Mouse (Mus musculus) retina, embryonic 14.5 days (tissue): ENCODE measurements around the gene Ms4a3.

Source experiments
- DNase-seq: peaks from one replicate; pipeline ENCODE4 v3.0.0-alpha.2; 2015; ENCODE audit warnings: low spot score

Gene Ms4a3

GRCm38 (mm10) chr19:11640732-11641131 lies at the start of gene Ms4a3:
Gene Ms4a3, minus strand, starts transcription at chr19:11640851.
- no peak for DNase-seq

GRCm38 (mm10) chr19:11661562-11661961 lies 20.9 kb upstream of the Ms4a3 start:
- DNase-seq: no peak

- no peak for DNase-seq
These were observed 19.8 kb upstream of the Ms4a3 start, which contains the start of gene Oosp2 for GRCm38 (mm10) chr19:11660459-11660858. Gene Oosp2, minus strand, starts transcription at chr19:11660559.

GRCm38 (mm10) chr19:11659142-11659541 lies 18.5 kb upstream of the Ms4a3 start:
- DNase-seq: no peak

GRCm38 (mm10) chr19:11649564-11649963 lies 8.9 kb upstream of the Ms4a3 start:
- DNase-seq: no peak

- DNase-seq: no peak
These were observed 5.5 kb upstream of the Ms4a3 start for GRCm38 (mm10) chr19:11646166-11646565.

- no peak for DNase-seq
These were observed 1.6 kb downstream of the Ms4a3 start for GRCm38 (mm10) chr19:11639038-11639437.

- DNase-seq: no peak
These were observed 5.1 kb downstream of the Ms4a3 start for GRCm38 (mm10) chr19:11635572-11635971.

- DNase-seq: no peak
These were observed 6.3 kb downstream of the Ms4a3 start for GRCm38 (mm10) chr19:11634330-11634729.

- no peak for DNase-seq
These were observed 6.9 kb downstream of the Ms4a3 start for GRCm38 (mm10) chr19:11633732-11634131.

- DNase-seq: no peak
These were observed 15.4 kb downstream of the Ms4a3 start for GRCm38 (mm10) chr19:11625231-11625630.

GRCm38 (mm10) chr19:11624800-11625199 lies 15.9 kb downstream of the Ms4a3 start:
- DNase-seq: no peak

GRCm38 (mm10) chr19:11623551-11623950 lies 17.1 kb downstream of the Ms4a3 start, which contains the start of gene Ms4a2:
Gene Ms4a2, minus strand, starts transcription at chr19:11623719.
- DNase-seq: no peak

- no peak for DNase-seq
These were observed 22.7 kb downstream of the Ms4a3 start for GRCm38 (mm10) chr19:11617983-11618382.

GRCm38 (mm10) chr19:11614805-11615204 lies 25.8 kb downstream of the Ms4a3 start:
- no peak for DNase-seq

- no peak for DNase-seq
These were observed 26.7 kb downstream of the Ms4a3 start for GRCm38 (mm10) chr19:11613776-11614443.

GRCm38 (mm10) chr19:11613084-11613483 lies 27.6 kb downstream of the Ms4a3 start:
- no peak for DNase-seq

- no peak for DNase-seq
These were observed 28.4 kb downstream of the Ms4a3 start for GRCm38 (mm10) chr19:11612293-11612692.

- DNase-seq: peak; percentile 73
These were observed 29.1 kb downstream of the Ms4a3 start for GRCm38 (mm10) chr19:11611541-11611945.

- DNase-seq: peak; percentile 74
These were observed 32.5 kb downstream of the Ms4a3 start for GRCm38 (mm10) chr19:11608172-11608571.

GRCm38 (mm10) chr19:11604603-11605002 lies 36.0 kb downstream of the Ms4a3 start, which contains the start of gene Ms4a6d:
Gene Ms4a6d, minus strand, starts transcription at chr19:11604849.
- DNase-seq: no peak

GRCm38 (mm10) chr19:11602026-11602425 lies 38.6 kb downstream of the Ms4a3 start:
- peak; percentile 40 for DNase-seq

- no peak for DNase-seq
These were observed 39.3 kb downstream of the Ms4a3 start for GRCm38 (mm10) chr19:11601349-11601748.

- DNase-seq: no peak
These were observed 50.7 kb downstream of the Ms4a3 start for GRCm38 (mm10) chr19:11589891-11590449.
